Mouse (Mus musculus) forebrain, postnatal 0 days (tissue): ENCODE data around the gene Cdc42. TPM values are rescaled to one million over a fixed set of nuclear protein-coding genes. Genes with fewer than 3 reads are reported as not detected.

ENCODE experiments used
- ATAC-seq: fragments of 200-750 bp; cut with Nextera tagmentation; 2 replicates; pipeline ENCODE4 v1.8.0; 2017; ENCODE audit warnings: mild to moderate bottlenecking, moderate library complexity
- DNase-seq: peaks from one replicate; pipeline ENCODE4 v3.0.0-alpha.2; 2015
- H3K27ac ChIP-seq: fragments of 300-500 bp; sonication (generic); 2 replicates; pipeline ENCODE4 v1.5.1; 2014; ENCODE audit warnings: low read depth, mild to moderate bottlenecking, antibody characterized with exemption, low read length, moderate library complexity, mixed read lengths
- H3K27me3 ChIP-seq: fragments of 300-500 bp; sonication (generic); 2 replicates; pipeline ENCODE4 v1.6.1; 2014; ENCODE audit warnings: mild to moderate bottlenecking, low read length, mixed read lengths; ENCODE audit not compliant: insufficient read depth
- H3K36me3 ChIP-seq: fragments of 300-500 bp; sonication (generic); 2 replicates; pipeline ENCODE4 v1.6.1; 2014; ENCODE audit warnings: mild to moderate bottlenecking, moderate library complexity; ENCODE audit not compliant: insufficient read depth
- H3K4me1 ChIP-seq: fragments of 300-500 bp; sonication (generic); 2 replicates; pipeline ENCODE4 v1.6.1; 2014; ENCODE audit warnings: antibody characterized with exemption; ENCODE audit not compliant: insufficient read depth
- H3K4me2 ChIP-seq: fragments of 300-500 bp; sonication (generic); 2 replicates; pipeline ENCODE4 v1.6.1; 2014; ENCODE audit warnings: low read depth, mild to moderate bottlenecking, moderate library complexity
- H3K4me3 ChIP-seq: fragments of 300-500 bp; sonication (generic); 2 replicates; pipeline ENCODE4 v1.5.1; 2014; ENCODE audit warnings: low read depth, low read length, mixed read lengths
- H3K9ac ChIP-seq: fragments of 300-500 bp; sonication (generic); 2 replicates; pipeline ENCODE4 v1.6.1; 2014; ENCODE audit warnings: mild to moderate bottlenecking
- H3K9me3 ChIP-seq: fragments of 300-500 bp; sonication (generic); 2 replicates; pipeline ENCODE4 v1.6.1; 2016; ENCODE audit warnings: low read length
- CTCF ChIP-seq: sonication (generic); IDR thresholded peaks from 2 replicates; pipeline ENCODE4 v1.5.1; 2016; ENCODE audit warnings: antibody characterized with exemption, control low read depth, low read depth
- WGBS: fragments of 180-500 bp; shearing (Covaris S2); extraction: QIAGEN DNeasy Blood & Tissue Kit; methylation state at CpG from one replicate; pipeline ENCODE4 v1.1.7; 2014; 5-methylcytosine and 5-hydroxymethylcytosine counted together
- polyA plus RNA-seq: library from polyadenylated mRNA; unstranded; fragments of >200 nt; fragmentation: Nextera tagmentation; extraction: Ambion mirVana; gene quantifications from 2 replicates; pipeline ENCODE4 v1.2.1, GENCODE M21; 2015
- total RNA-seq: library from RNA; depleted of rRNA; stranded (reverse); fragments of >200 nt; gene quantifications from 2 replicates; pipeline ENCODE4 v1.2.3, GENCODE M21; 2014

Cdc42 gene
- total and polyA plus RNA-seq, 2 experiments from 2014 or later: 699 to 1,221 TPM

- Histone ChIP-seq H3K9me3 (no peaks in the 10 kb centered on the region), H3K4me3 (no peak overlapping the region), H3K27ac (no peak overlapping the region), H3K4me2 (no peak overlapping the region), H3K36me3 (no peaks in the 10 kb centered on the region), H3K9ac (no peak overlapping the region), H3K4me1 (no peaks in the 10 kb centered on the region; the same call in 1 of the 2 replicates), H3K27me3 (no peaks in the 10 kb centered on the region)
- DNase-seq (no peak), ATAC-seq (no peak)
- WGBS: 95% methylated on average over 1 of the region's 1 CpGs
- TF ChIP-seq CTCF: no peak
Observed at GRCm38 (mm10) chr4:137339415-137339814, 18.1 kb downstream of the Cdc42 start.

GRCm38 (mm10) chr4:137336468-137336867 is 21.1 kb downstream of the Cdc42 start:
- Histone ChIP-seq H3K4me2 (no peak overlapping the region), H3K4me3 (no peak overlapping the region), H3K36me3 (0 out of 2 replicates have a peak, but pooled peaks cover 14% of the 10 kb centered on the region), H3K9ac (no peak overlapping the region), H3K9me3 (no peaks in the 10 kb centered on the region), H3K4me1 (no peaks in the 10 kb centered on the region; the same call in 1 of the 2 replicates), H3K27me3 (no peaks in the 10 kb centered on the region), H3K27ac (no peak overlapping the region)
- 90% methylated on average over 5 of the region's 5 CpGs for WGBS
- no peak for DNase-seq
- no peak for TF ChIP-seq CTCF
- no peak for ATAC-seq

- Histone ChIP-seq H3K9ac (no peak overlapping the region), H3K9me3 (no peaks in the 10 kb centered on the region), H3K36me3 (peaks cover 38% of the 10 kb centered on the region), H3K27me3 (no peaks in the 10 kb centered on the region), H3K4me1 (no peaks in the 10 kb centered on the region), H3K27ac (no peak overlapping the region), H3K4me2 (no peak overlapping the region), H3K4me3 (no peak overlapping the region)
- ATAC-seq (no peak), DNase-seq (no peak)
- no peak for TF ChIP-seq CTCF
Observed at GRCm38 (mm10) chr4:137332051-137332450, 25.5 kb downstream of the Cdc42 start.

- H3K27me3 ChIP-seq: no peaks in the 10 kb centered on the region
- no peak for TF ChIP-seq CTCF
- no peak overlapping the region for H3K27ac ChIP-seq
- DNase-seq: no peak
- H3K4me1 ChIP-seq: no peaks in the 10 kb centered on the region
- no peak overlapping the region for H3K9ac ChIP-seq
- WGBS: 86% methylated on average over 3 of the region's 3 CpGs
- no peaks in the 10 kb centered on the region for H3K9me3 ChIP-seq
- H3K4me3 ChIP-seq: no peak overlapping the region
- no peak for ATAC-seq
- no peak overlapping the region for H3K4me2 ChIP-seq
- peaks cover 41% of the 10 kb centered on the region for H3K36me3 ChIP-seq
Observed at GRCm38 (mm10) chr4:137326494-137326893, 31.0 kb downstream of the Cdc42 start.

GRCm38 (mm10) chr4:137324926-137325325 is 32.6 kb downstream of the Cdc42 start:
- no peak for DNase-seq
- Histone ChIP-seq H3K4me3 (no peak overlapping the region), H3K36me3 (peaks cover 51% of the 10 kb centered on the region)

GRCm38 (mm10) chr4:137316027-137316770 is 41.3 kb downstream of the Cdc42 start:
- no peak for ATAC-seq
- 83% methylated on average over 4 of the region's 4 CpGs for WGBS
- no peaks in the 10 kb centered on the region for H3K9me3 ChIP-seq
- no peak for DNase-seq
- no peak overlapping the region for H3K27ac ChIP-seq
- no peak overlapping the region for H3K4me2 ChIP-seq
- H3K9ac ChIP-seq: no peak overlapping the region
- no peaks in the 10 kb centered on the region for H3K4me1 ChIP-seq
- TF ChIP-seq CTCF: peak; percentile 43
- H3K27me3 ChIP-seq: no peaks in the 10 kb centered on the region
- peaks cover 23% of the 10 kb centered on the region for H3K36me3 ChIP-seq
- no peak overlapping the region for H3K4me3 ChIP-seq

More at GRCm38 (mm10) chr4:137324926-137325325, 32.6 kb downstream of the Cdc42 start:
- no peak for ATAC-seq
- Histone ChIP-seq H3K27ac (no peak overlapping the region), H3K27me3 (no peaks in the 10 kb centered on the region), H3K9me3 (no peaks in the 10 kb centered on the region), H3K4me1 (no peaks in the 10 kb centered on the region), H3K9ac (no peak overlapping the region), H3K4me2 (no peak overlapping the region)
- no peak for TF ChIP-seq CTCF
- WGBS: 94% methylated on average over 6 of the region's 6 CpGs

- no peak for DNase-seq
- H3K36me3 ChIP-seq: peaks cover 16% of the 10 kb centered on the region
- ATAC-seq: no peak
Observed at GRCm38 (mm10) chr4:137315061-137315460, 42.5 kb downstream of the Cdc42 start.

More at GRCm38 (mm10) chr4:137315061-137315460, 42.5 kb downstream of the Cdc42 start:
- Histone ChIP-seq H3K9ac (no peak overlapping the region), H3K4me2 (no peak overlapping the region), H3K9me3 (no peaks in the 10 kb centered on the region), H3K27ac (no peak overlapping the region), H3K4me1 (no peaks in the 10 kb centered on the region), H3K4me3 (no peak overlapping the region), H3K27me3 (no peaks in the 10 kb centered on the region)
- WGBS: 91% methylated on average over 2 of the region's 2 CpGs
- no peak for TF ChIP-seq CTCF
